Mouse (Mus musculus): ENCODE results near the gene Scgb2a2.
"Not testable (repeated sequence)": the region's sequence is repeated elsewhere in the genome, so short reads cannot be mapped to it uniquely, and the experiment has no call there.

DNA sequence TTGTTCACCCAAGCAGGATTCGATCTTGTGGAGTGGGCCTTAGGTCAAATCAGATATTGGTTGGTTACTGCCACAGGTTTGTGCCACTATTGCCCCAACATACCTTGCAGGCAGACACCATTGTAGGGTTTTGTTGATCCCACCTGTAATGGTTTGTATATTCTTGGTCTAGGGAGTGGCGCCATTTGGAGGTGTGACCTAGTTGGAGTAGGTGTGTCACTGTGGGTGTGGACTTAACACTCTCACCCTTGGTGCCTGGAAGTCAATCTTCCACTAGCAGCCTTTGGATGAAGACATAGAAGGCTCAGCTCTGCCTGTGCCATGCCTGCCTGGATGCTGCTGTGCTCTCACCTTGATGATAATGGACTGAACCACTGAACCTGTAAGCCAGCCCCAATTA, 53.3 kb downstream of the Scgb2a2 start:
- not testable (repeated sequence) for TF ChIP-seq CTCF, EP300 (IDR thresholded peaks at IDR 0.05; ENCODE audit: low read depth)

Data from liver, postnatal 0 days (tissue).